Mouse (Mus musculus) heart, postnatal 10 days (tissue): ENCODE results near the gene Cdip1. TPM values are rescaled to one million over a fixed set of nuclear protein-coding genes. Genes with fewer than 3 reads are reported as not detected.

Experiments
- DNase-seq, 2 experiments: peaks; one replicate each; pipeline ENCODE4 v3.0.0; 2021
- intact Hi-C: fragments of 180-260 bp; cut with DNase I; formaldehyde crosslinking; loops from one replicate; pipeline ENCODE4 v1.15.1; 2025
- total RNA-seq, 2 experiments: library from RNA; stranded (reverse); gene quantifications; 2 replicates each; pipeline ENCODE4 v1.2.3; 2021

Cdip1 gene
- total RNA-seq, 2 experiments from 2014 or later = 89.4 to 96.2 TPM

GRCm38 (mm10) chr16:4722915-4723209 lies 67.2 kb downstream of the Cdip1 start:
- DNase-seq = no peak
- intact Hi-C loops = no loop called here

DNA sequence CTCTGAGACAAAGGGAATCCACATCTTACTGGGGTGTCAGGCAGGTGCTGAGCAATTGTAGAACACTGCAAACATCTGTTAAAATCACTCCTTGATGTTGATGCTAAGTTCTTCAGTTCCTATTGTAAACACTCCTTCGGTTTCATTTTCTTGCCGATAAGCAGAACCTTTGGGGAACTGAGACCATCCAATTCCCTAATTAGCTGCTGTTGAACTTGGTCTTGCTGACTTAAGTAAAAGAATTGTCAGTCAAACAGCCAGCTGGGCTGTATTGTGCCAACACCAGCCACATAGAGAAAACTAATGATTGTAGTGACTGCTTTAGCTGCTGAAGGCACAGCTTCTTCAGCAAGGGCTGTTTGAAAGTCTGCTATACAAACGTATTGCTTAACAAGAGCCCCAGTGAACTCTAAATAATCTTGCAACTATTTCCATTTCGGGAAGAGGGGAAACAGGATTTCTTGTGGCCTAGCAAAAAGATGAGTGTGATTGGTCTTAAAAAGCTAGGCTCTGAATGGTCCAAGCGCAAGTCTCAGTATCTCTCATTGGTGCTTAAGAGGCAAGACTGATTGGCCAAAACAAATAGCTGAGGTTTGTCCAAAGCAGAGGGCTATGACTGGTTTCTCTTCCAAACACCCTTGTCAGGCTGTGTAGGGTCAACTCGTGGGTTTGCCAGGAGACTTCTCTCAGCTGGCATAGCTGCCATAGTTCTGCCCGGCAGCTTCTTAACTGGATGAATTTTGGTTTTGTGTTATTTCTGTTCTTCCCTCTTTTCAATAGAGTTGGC lies 67.8 kb downstream of the Cdip1 start:
- intact Hi-C loops = no loop called here
- peak in 1 of 2 experiments; percentile 19 for DNase-seq

- intact Hi-C loops = loop anchor here (5.0 kb wide), 2 partner anchors 33 to 143 kb away; no protein-coding TSS in a partner anchor
- peak; percentile 61 to 74 for DNase-seq
Measured at GRCm38 (mm10) chr16:4718753-4719518, 71.2 kb downstream of the Cdip1 start, which contains the start of gene Nmral1. TSS of gene Nmral1 (minus strand) at chr16:4719356.

DNA sequence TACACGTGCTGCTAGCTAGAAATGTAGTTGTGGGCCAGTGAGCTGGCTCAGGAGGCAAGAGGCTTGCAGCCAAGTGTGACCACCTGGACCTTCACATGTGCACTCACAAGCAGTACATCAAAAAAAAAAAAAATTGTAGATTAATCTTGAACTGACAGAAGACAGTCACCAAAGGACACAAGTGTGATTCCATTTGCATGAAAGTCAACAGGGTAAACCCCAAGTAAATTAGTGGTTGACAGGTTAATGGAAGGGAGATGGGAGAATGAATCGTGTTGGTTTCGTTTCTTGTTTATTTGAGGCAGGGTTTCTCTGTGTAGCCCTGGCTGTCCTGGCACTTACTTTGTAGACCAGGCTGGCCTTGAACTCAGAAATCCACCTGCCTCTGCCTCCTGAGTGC lies 72.2 kb downstream of the Cdip1 start:
- intact Hi-C loops = loop anchor here (5.0 kb wide), 2 partner anchors 34 to 144 kb away; no protein-coding TSS in a partner anchor
- no peak for DNase-seq

- intact Hi-C loops = no loop called here
- DNase-seq = peak in 1 of 2 experiments; percentile 18
Measured at GRCm38 (mm10) chr16:4713861-4714710, 76.0 kb downstream of the Cdip1 start.

- intact Hi-C loops = no loop called here
- no peak for DNase-seq
Measured at GRCm38 (mm10) chr16:4711173-4711572, 78.9 kb downstream of the Cdip1 start.

- intact Hi-C loops = loop anchor here (5.0 kb wide), 1 partner anchor 87 kb away; the partner anchor contains the start of gene Cdip1
- DNase-seq = no peak
Measured at GRCm38 (mm10) chr16:4705541-4705940, 84.6 kb downstream of the Cdip1 start.

GRCm38 (mm10) chr16:4702646-4703045 lies 87.4 kb downstream of the Cdip1 start:
- no peak for DNase-seq
- intact Hi-C loops = no loop called here

DNA sequence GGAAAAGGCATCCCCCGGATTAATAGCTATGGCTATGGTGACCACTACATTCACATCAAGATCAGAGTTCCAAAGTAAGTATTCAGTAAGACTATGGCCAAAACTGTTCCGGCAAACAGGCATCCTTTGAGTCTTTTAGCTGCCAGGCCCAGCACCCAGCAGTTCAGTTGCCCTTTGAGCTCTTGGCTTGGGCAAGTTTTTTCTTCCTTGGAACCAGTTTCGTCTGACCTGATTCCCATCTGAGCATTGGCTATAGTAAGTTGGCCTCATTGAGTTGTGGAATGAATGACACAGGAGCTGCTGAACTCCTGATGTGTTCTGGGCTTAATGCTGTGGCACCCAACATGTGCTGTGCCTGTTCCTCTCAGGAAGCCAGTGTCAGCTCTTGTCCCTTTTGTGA lies 88.9 kb downstream of the Cdip1 start:
- DNase-seq = no peak
- intact Hi-C loops = no loop called here

Other genes starting within 250 kb of the Cdip1 start
- gene Srl, start 248.5 kb downstream of the Cdip1 start, total RNA-seq = 1,000 to 10,000 TPM; 1,081 to 1,153 TPM
- gene Tfap4, start 230.4 kb downstream of the Cdip1 start, total RNA-seq = 1 to 10 TPM; 4.1 to 4.3 TPM
- 10 to 100 TPM; 27.6 to 34.5 TPM for gene Glis2, start 195.6 kb downstream of the Cdip1 start, total RNA-seq
- 100 to 1,000 TPM in 1 of 2 experiments, 10 to 100 TPM in 1; 96.6 to 125 TPM for gene Pam16, start 165.3 kb downstream of the Cdip1 start, total RNA-seq
- gene Vasn, start 150.4 kb downstream of the Cdip1 start, total RNA-seq = 10 to 100 TPM; 13.6 to 18.0 TPM
- gene Dnaja3, start 150.3 kb downstream of the Cdip1 start, total RNA-seq = 100 to 1,000 TPM; 106 to 107 TPM
- gene Coro7, start 110.5 kb downstream of the Cdip1 start, total RNA-seq = 10 to 100 TPM; 24.6 to 26.1 TPM
- gene Nmral1, start 70.9 kb downstream of the Cdip1 start, total RNA-seq = 1 to 10 TPM; 7.0 to 7.8 TPM
- 10 to 100 TPM; 71.1 to 73.4 TPM for gene Hmox2, start 63.9 kb downstream of the Cdip1 start, total RNA-seq
- not detected for gene 4930562C15Rik, start 45.1 kb upstream of the Cdip1 start, total RNA-seq
- 10 to 100 TPM; 19.7 to 23.1 TPM for gene Ubald1, start 90.0 kb upstream of the Cdip1 start, total RNA-seq
- gene Mgrn1, start 96.0 kb upstream of the Cdip1 start, total RNA-seq = 100 to 1,000 TPM; 186 to 187 TPM
- gene Nudt16l1, start 148.5 kb upstream of the Cdip1 start, total RNA-seq = 10 to 100 TPM; 40.5 to 43.9 TPM
- gene Anks3, start 173.9 kb upstream of the Cdip1 start, total RNA-seq = 10 to 100 TPM; 19.7 to 20.8 TPM
- not detected for gene Sept12, start 207.6 kb upstream of the Cdip1 start, total RNA-seq
- not detected for gene Smim22, start 217.0 kb upstream of the Cdip1 start, total RNA-seq
- 10 to 100 TPM; 21.7 to 25.7 TPM for gene Rogdi, start 223.3 kb upstream of the Cdip1 start, total RNA-seq